Mouse (Mus musculus) liver, adult 2 months (tissue): Measurements from ENCODE around the gene Itpk1.

Source experiments
- CTCF ChIP-seq: fragments of 200-500 bp; IDR thresholded peaks from 2 replicates; pipeline ENCODE4 v1.5.1; 2011; ENCODE audit warnings: low read depth, low read length, control low read depth
- POLR2A ChIP-seq: fragments of 200-500 bp; IDR thresholded peaks from 2 replicates; pipeline ENCODE4 v1.6.1; 2011; ENCODE audit warnings: low read length, control low read depth; ENCODE audit not compliant: insufficient read depth; ENCODE audit errors: extremely low read depth

DNA sequence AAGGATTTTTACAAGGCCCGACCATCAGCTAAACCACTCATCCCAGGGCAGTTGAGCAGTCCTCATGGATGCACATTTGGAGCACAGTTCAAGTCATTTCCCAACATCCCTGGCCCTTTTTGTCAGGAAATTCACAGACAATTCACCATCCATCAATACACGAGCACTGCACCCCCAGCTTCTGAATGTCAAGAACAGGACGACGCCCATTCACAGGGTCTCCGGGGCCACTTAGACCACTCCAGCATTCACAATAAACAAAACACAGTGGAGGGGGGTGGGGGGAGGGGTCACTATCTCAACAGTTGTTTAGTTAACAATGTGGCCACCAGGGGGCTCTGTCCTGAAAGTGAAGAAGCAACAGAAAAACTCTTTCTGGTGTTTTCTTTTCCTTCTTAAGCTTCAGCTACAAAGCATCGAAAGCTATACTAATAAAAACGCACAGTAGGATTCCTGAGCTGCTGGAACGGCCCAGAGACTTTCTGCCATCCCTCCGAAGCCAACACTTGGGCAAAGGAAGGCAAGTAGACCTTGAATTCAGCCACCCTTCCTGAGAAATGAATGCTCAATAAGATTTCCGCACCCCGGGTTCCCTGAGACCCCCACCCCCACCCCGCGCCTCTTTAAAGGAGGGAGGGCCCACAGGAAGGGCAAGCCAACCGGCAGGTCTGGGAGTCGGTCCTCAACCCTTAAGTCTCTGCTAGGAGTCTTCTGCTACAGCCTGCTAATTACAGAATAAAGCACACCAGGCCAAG, 2.2 kb downstream of the Itpk1 start:
- no peak for TF ChIP-seq POLR2A
- peak; percentile 25; the same call in 1 of the 2 replicates for TF ChIP-seq CTCF
